Mouse (Mus musculus) heart, adult 18-20 months (tissue): ENCODE measurements around the gene Pitx2. TPM values are rescaled to one million over a fixed set of nuclear protein-coding genes. Genes with fewer than 3 reads are reported as not detected.
A peak's percentile ranks its signal among the peaks of the same experiment; 100 is the strongest.

Experiments
- DNase-seq, 2 experiments: peaks; one replicate each; pipeline ENCODE4 v3.0.0; 2021 to 2022; ENCODE audit warnings: mixed read lengths in 1 of 2
- total RNA-seq, 2 experiments: library from RNA; stranded (reverse); gene quantifications; 2 replicates each; pipeline ENCODE4 v1.2.3; 2021

Pitx2 gene
- total RNA-seq, 2 experiments from 2014 or later, result 0.36 to 0.50 TPM

GRCm38 (mm10) chr3:129216911-129217561, 17.4 kb downstream of the Pitx2 start:
- DNase-seq, result peak in 1 of 2 experiments; percentile 20

DNA sequence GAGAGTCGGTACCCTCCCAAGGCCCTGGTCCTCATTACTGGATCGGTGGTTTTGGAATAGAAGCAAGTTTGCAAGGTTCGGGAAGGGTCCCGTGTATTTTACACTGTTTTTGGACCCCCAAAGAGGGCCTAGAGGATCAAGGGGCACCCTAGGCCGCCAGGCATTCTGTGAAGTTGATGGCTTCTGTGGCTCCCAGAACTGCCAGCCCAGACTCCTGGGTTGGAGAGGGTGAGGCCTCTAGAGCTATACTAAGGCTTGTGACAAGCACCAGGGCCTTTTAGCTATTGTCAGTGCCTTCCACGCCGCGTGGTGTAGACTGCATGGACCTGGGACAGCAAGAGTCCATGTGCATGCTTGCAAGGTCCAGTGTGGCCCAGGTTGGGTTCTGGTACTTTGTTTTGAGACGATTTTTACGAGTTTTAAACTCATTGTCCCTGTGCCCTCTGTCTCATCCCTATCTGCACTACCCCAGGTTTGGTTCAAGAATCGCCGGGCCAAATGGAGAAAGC, 18.2 kb downstream of the Pitx2 start:
- DNase-seq, result peak in 1 of 2 experiments; percentile 7

- DNase-seq, result peak in 1 of 2 experiments; percentile 17
These were observed 18.8 kb downstream of the Pitx2 start for GRCm38 (mm10) chr3:129218371-129218921.

- no peak for DNase-seq
These were observed 20.5 kb downstream of the Pitx2 start for GRCm38 (mm10) chr3:129220086-129220670.

DNA sequence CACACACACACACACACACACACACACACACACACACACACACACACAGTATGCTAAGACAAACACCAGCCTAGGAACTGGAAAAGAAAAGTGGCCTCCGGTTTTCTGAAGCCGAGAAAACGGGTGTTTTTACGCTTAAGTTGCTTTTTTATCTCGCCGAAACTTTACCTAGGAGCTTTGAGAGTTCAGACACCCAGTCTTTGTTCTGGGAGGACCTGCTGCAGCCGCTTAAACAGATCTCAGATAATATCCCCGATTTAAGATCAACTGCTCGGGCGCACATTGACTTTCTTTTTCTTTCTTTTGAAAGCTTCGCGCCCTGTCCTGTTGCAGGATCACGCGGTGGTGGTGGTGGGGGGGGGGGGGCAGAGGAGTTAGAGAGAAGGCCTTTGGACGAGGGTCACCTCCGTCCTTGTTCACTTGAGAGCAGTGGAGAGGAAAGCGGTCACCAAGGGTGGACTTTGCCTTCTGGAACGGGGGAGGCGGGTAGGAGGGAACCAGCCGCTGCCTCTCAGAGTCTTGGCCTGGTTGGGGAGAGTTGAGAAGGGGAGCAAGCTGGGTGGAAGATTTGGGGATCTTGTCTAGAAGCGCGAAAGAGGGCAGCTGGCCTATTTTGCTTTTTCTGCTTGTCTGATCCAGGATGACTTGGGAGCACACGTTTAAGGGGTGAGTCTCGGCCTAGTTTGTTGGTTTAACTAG, 21.2 kb downstream of the Pitx2 start:
- no peak for DNase-seq

- DNase-seq, result no peak
These were observed 21.9 kb downstream of the Pitx2 start for GRCm38 (mm10) chr3:129221380-129222260.

DNA sequence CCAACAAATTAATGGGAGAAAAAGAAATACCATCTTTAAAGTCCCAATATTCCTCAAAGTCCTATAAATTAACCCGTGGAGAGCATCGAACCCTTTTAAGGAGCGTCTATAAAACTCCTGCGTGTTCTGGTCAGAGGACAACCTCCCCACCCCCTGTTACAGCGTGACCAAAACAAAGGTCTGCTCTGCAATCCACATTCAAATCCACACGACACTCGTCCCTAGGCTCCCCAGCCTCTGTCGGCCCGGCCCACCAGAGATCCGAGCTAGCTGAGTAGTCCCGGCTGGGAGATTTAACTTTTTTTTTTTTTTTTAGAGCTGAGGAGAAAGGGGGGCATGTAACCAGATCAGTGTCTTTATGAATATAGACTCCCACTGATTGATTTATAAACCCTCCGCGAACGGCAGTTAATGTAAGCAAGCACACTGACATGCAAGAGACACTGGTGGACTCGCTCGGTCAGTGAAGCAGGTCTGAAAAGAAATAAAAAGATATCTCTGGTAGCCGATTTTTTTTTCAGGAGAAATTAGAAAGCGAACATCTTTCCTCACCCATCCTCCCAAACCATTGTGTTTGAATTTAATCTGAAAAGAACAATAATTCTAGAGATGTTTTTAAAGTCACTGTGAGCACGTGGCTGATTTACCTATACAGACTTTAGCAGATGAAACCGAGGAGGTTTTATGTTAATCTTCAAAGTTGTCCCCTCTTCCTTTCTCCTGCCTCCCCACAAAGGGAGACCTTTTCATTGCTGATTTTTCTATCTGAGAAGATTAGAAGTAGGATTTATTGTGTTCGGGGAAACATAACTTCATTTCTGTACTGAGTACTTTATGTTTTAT, 23.0 kb downstream of the Pitx2 start:
- DNase-seq, result no peak

DNA sequence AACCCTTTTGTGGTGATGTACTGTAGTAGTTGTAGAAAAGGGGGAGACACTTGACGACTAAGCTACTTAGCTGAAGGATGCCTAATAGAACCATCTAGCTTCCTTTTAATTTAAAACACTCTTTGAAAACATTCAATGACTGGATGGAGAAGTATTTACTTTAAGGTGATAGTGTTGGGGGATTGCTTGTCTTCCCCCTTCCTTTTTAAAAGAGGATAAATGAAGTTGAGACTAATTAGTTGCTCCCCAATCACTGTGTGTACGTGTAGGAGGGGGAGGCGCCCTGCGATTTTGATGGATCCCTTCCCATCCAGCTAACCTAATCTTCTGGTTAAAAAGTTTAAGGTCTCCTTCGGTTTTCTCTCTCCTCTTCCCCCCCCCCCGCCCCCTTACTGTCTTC, 23.7 kb downstream of the Pitx2 start:
- no peak for DNase-seq

GRCm38 (mm10) chr3:129223964-129224805, 24.5 kb downstream of the Pitx2 start:
- peak in 1 of 2 experiments; percentile 17 for DNase-seq

- no peak for DNase-seq
These were observed 25.3 kb downstream of the Pitx2 start for GRCm38 (mm10) chr3:129224806-129225576.

- no peak for DNase-seq
These were observed 26.1 kb downstream of the Pitx2 start for GRCm38 (mm10) chr3:129225577-129226289.

GRCm38 (mm10) chr3:129226681-129227080, 27.0 kb downstream of the Pitx2 start:
- no peak for DNase-seq

DNA sequence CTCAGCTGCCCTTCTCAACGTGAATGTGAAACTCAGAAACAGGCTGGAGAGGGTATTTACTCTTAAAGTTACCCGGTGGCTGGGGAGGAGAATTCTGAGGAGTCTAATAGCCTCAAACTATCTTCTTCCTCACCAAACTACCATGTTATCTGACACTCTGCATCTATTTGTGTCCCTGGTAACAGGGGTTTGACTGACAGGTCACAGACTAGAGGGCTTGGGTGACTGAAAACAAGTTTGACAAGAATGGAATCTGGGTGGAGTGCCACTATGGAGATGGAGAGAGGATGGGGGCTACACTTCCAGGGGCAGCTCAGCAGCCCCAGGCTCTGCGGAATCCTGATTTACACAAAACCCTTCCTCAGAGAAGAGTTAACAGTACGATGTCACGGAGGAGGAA, 27.7 kb downstream of the Pitx2 start:
- no peak for DNase-seq

DNA sequence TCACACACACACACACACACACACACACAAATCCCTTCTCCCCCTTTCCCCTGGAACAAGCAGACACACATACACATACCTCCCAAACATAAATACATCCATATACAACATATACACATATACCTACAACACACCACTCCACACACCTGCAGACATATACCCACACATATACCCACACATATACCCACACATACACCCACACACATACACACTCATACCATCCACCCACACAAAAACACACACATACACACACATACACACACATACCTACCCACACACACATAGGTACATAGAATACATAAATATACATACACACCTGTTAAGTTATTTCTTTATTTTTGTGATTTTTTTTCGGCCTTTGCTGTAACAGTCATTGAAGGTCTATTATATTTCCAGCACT, 38.3 kb downstream of the Pitx2 start:
- DNase-seq, result no peak

DNA sequence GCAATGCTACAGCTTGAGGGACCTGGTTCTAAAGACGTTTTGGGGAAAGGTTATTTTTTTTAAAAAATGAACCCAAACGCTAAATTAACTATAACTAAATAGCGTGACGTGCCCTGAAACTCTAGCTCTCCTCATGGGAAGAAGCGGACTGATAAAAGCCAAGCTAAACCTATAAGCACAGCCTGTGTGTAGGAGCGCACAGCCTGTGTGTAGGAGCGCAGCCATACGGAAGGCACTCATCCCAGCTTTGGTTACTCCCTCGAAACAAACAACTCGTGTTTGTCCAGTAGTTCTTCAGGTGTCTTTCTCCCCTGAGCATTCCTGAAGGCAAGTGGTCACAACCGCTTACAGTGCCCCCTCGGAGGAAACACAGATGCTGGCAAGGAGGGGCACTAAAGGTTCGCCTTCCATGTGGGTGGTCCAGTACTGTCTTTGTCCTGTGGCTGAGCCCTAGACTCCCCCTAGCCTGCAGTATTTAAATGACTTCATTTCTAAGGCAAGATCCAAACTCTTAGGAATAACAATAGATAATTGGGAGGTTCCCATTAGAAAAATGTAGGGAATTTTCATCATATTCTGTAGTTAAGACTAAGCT, 39.1 kb downstream of the Pitx2 start:
- no peak for DNase-seq

- no peak for DNase-seq
These were observed 51.3 kb downstream of the Pitx2 start for GRCm38 (mm10) chr3:129250997-129251396.

GRCm38 (mm10) chr3:129254246-129254645, 54.6 kb downstream of the Pitx2 start:
- DNase-seq, result no peak

- DNase-seq, result no peak
These were observed 56.6 kb downstream of the Pitx2 start for GRCm38 (mm10) chr3:129256283-129256682.
